25 mouse cellular contexts compared by ENCODE assay signal in the genomic region with DNA sequence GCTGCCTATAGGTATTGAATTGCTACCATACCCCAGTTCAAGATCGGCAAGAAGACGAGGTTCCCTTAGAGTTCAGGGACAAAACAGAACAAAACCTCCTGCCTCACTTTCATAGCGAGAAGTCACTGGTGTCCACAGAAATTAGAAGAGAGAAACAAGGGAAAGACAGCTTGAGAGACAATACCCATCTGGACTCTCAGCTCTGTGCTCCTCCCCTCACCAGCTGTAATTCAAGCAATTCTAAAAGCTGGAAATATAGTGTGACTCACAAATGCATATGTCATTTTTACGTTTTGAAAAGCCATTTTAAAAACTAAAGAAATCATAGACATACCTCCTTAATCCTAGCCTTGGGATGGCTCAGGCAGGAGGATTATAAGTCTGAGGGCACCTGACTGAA.
DNase-seq lines count a peak whose midpoint lies in the region; ATAC-seq and TF ChIP-seq lines count a peak whose summit lies in the region.
"Had no signal": no experiment of that assay in that cellular context is flagged by ENCODE, and none has a peak within 500 bp of the region (broad histone marks: within the 10 kb centered on the region; RNA-seq: fewer than 3 reads in every experiment).

No protein-coding gene starts in this region.

- DNase-seq in frontal cortex, adult 2 months (ENCODE audit: extremely low spot score in 1 of 2, low spot score in 1 of 2), result no peak
- no peak for DNase-seq in layer of hippocampus, adult 2 months (ENCODE audit: low spot score in 2 of 2)
- DNase-seq in layer of hippocampus, postnatal 25 days (ENCODE audit: extremely low spot score in 1 of 2, low spot score in 1 of 2), result no peak
- peak; percentile 60 for DNase-seq in brain, adult 2 months (ENCODE audit: low read depth, low spot score)
- DNase-seq: adrenal gland, adult 8-10 months; adrenal gland, postnatal 14 days; adrenal gland, postnatal 36 days; B cell, adult 2 months; cerebellum, adult 11 months; cerebellum, adult 18-20 months; cerebellum, adult 8-10 months; cerebellum, adult 9-11 months; cerebellum, postnatal 36 days; embryo, embryonic 11 days had no signal

- TF ChIP-seq CTCF in layer of hippocampus, adult 2 months (conservative IDR thresholded peaks at IDR 0.05), result no peak

- peak; percentile 80 for ATAC-seq in frontal cortex, adult (ENCODE audit: low TSS enrichment)
- ATAC-seq: activated CD4-positive, CD25-positive, alpha-beta regulatory T cell, adult 4 months; CD4-positive, CD25-positive, alpha-beta regulatory T cell, adult 4 months; forebrain, embryonic 14.5 days; forebrain, embryonic 16.5 days; Patski had no signal

- no peak overlapping the region for H3K4me3 ChIP-seq in layer of hippocampus, adult 2 months
- H3K4me3 ChIP-seq: embryonic facial prominence, embryonic 13.5 days; embryonic facial prominence, embryonic 15.5 days; erythroblast, embryonic 14.5 days; forebrain, embryonic 10.5 days; forebrain, embryonic 12.5 days had no signal

- peak overlapping the region; percentile 28; the same call in 1 of the 2 replicates for H3K27ac ChIP-seq in layer of hippocampus, adult 2 months
- H3K27ac ChIP-seq: embryonic facial prominence, embryonic 13.5 days; embryonic facial prominence, embryonic 15.5 days; forebrain, embryonic 10.5 days; forebrain, embryonic 12.5 days had no signal
